Mouse (Mus musculus): ENCODE results near the gene Ccrl2.

The Ccrl2 gene

GRCm38 (mm10) chr9:111058943-111059556, 1.7 kb upstream of the Ccrl2 start:
- DNase-seq (ENCODE audit: extremely low spot score) = no peak

GRCm38 (mm10) chr9:111057544-111058370, 438 bp upstream of the Ccrl2 start:
- DNase-seq (ENCODE audit: extremely low spot score) = no peak

- DNase-seq (ENCODE audit: extremely low spot score) = no peak
Observed at GRCm38 (mm10) chr9:111056519-111056797, 861 bp downstream of the Ccrl2 start.

- no peak for DNase-seq (ENCODE audit: extremely low spot score)
Observed at GRCm38 (mm10) chr9:111055800-111056518, 1.4 kb downstream of the Ccrl2 start.

GRCm38 (mm10) chr9:111054923-111055322, 2.4 kb downstream of the Ccrl2 start:
- DNase-seq (ENCODE audit: extremely low spot score) = no peak

GRCm38 (mm10) chr9:111048452-111048851, 8.9 kb downstream of the Ccrl2 start:
- DNase-seq (ENCODE audit: extremely low spot score) = no peak

- DNase-seq (ENCODE audit: extremely low spot score) = no peak
Observed at GRCm38 (mm10) chr9:111047266-111047665, 10.1 kb downstream of the Ccrl2 start.

- no peak for DNase-seq (ENCODE audit: extremely low spot score)
Observed at GRCm38 (mm10) chr9:111046222-111046621, 11.1 kb downstream of the Ccrl2 start.

GRCm38 (mm10) chr9:111042266-111042665, 15.1 kb downstream of the Ccrl2 start:
- no peak for DNase-seq (ENCODE audit: extremely low spot score)

- DNase-seq (ENCODE audit: extremely low spot score) = no peak
Observed at GRCm38 (mm10) chr9:111039966-111040365, 17.4 kb downstream of the Ccrl2 start.

- no peak for DNase-seq (ENCODE audit: extremely low spot score)
Observed at GRCm38 (mm10) chr9:111033717-111034116, 23.6 kb downstream of the Ccrl2 start.

- DNase-seq (ENCODE audit: extremely low spot score) = no peak
Observed at GRCm38 (mm10) chr9:111026791-111027190, 30.5 kb downstream of the Ccrl2 start.

GRCm38 (mm10) chr9:111019022-111019421, 38.3 kb downstream of the Ccrl2 start, which contains the start of gene Ltf:
Ltf (plus strand) TSS chr9:111019271.
- no peak for DNase-seq (ENCODE audit: extremely low spot score)

GRCm38 (mm10) chr9:111015658-111016057, 41.7 kb downstream of the Ccrl2 start:
- no peak for DNase-seq (ENCODE audit: extremely low spot score)

- no peak for DNase-seq (ENCODE audit: extremely low spot score)
Observed at GRCm38 (mm10) chr9:111012041-111012440, 45.3 kb downstream of the Ccrl2 start.

GRCm38 (mm10) chr9:111011550-111011949, 45.8 kb downstream of the Ccrl2 start:
- DNase-seq (ENCODE audit: extremely low spot score) = no peak

- no peak for DNase-seq (ENCODE audit: extremely low spot score)
Observed at GRCm38 (mm10) chr9:111009763-111010162, 47.6 kb downstream of the Ccrl2 start.

GRCm38 (mm10) chr9:111006544-111006943, 50.8 kb downstream of the Ccrl2 start:
- DNase-seq (ENCODE audit: extremely low spot score) = no peak

Data from embryo, embryonic 9.5 days (tissue).